Mouse (Mus musculus) liver, embryonic 15.5 days (tissue): ENCODE measurements around the gene Tmem217. TPM values are rescaled to one million over a fixed set of nuclear protein-coding genes. Genes with fewer than 3 reads are reported as not detected.

ENCODE experiments used
- ATAC-seq: fragments of 200-750 bp; cut with Nextera tagmentation; 2 replicates; pipeline ENCODE4 v1.8.0; 2017; ENCODE audit warnings: moderate number of reproducible peaks, mild to moderate bottlenecking, moderate library complexity; ENCODE audit not compliant: insufficient read depth
- H3K27ac ChIP-seq: fragments of 300-500 bp; sonication (generic); replicated peaks from 2 replicates; pipeline ENCODE4 v1.5.1; 2015; ENCODE audit warnings: mild to moderate bottlenecking, inconsistent platforms
- H3K27me3 ChIP-seq: fragments of 300-500 bp; sonication (generic); 2 replicates; pipeline ENCODE4 v1.6.1; 2015; ENCODE audit warnings: mild to moderate bottlenecking, inconsistent platforms
- H3K36me3 ChIP-seq: fragments of 300-500 bp; sonication (generic); replicated peaks from 2 replicates; pipeline ENCODE4 v1.6.1; 2015; ENCODE audit warnings: moderate library complexity, mild to moderate bottlenecking, inconsistent platforms
- H3K4me1 ChIP-seq: fragments of 300-500 bp; sonication (generic); replicated peaks from 2 replicates; pipeline ENCODE4 v1.6.1; 2015; ENCODE audit warnings: inconsistent platforms
- H3K4me2 ChIP-seq: fragments of 300-500 bp; sonication (generic); 2 replicates; pipeline ENCODE4 v1.6.1; 2015; ENCODE audit warnings: moderate library complexity, mild to moderate bottlenecking, inconsistent platforms
- H3K4me3 ChIP-seq: fragments of 300-500 bp; sonication (generic); replicated peaks from 2 replicates; pipeline ENCODE4 v1.5.1; 2015; ENCODE audit warnings: mild to moderate bottlenecking, inconsistent platforms
- H3K9ac ChIP-seq: fragments of 300-500 bp; sonication (generic); 2 replicates; pipeline ENCODE4 v1.6.1; 2015; ENCODE audit warnings: moderate library complexity, mild to moderate bottlenecking, inconsistent platforms
- H3K9me3 ChIP-seq: fragments of 300-500 bp; sonication (generic); replicated peaks from 2 replicates; pipeline ENCODE4 v1.6.1; 2016; ENCODE audit warnings: inconsistent platforms
- WGBS: fragments of 180-500 bp; shearing (Covaris S2); methylation state at CpG from one replicate; pipeline ENCODE4 v1.1.7; 2015; ENCODE audit warnings: mixed read lengths; ENCODE audit not compliant: insufficient replicate concordance; 5-methylcytosine and 5-hydroxymethylcytosine counted together
- polyA plus RNA-seq: library from polyadenylated mRNA; unstranded; fragments of >200 nt; fragmentation: Nextera tagmentation; extraction: Ambion mirVana; gene quantifications from 2 replicates; pipeline ENCODE4 v1.2.1, GENCODE M21; 2015

Gene Tmem217
- polyA plus RNA-seq, 1 experiment from 2014 or later = 0.10 TPM

DNA sequence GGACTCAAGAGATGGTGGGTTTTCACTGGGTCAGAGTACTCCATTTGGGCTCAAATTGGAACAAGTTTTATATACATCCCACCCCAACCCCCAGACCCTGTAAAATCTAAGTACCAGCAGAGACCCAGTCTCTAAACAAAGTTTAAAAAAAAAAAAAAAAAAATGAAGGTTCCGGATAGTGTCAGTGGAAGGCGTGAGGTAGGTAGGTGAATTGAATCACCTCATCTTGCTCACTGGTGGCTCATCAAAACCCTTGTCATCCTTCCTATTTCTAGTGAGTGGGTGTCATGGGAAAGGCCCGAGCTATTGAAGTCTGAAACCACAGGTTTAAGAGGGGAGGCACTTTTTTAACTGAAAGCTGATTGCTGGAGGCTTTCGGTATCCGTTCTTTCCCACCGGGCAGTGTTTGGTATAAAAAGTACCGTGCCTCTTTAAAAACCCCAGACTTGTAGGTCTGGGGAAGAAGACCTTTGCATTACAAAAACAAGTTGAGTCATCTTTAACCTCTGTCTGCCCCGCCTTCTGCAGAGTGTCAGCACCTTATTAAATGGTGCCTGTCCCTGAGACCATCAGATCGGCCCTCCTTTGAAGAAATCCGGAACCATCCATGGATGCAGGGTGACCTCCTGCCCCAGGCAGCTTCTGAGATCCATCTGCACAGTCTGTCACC lies 58.0 kb downstream of the Tmem217 start:
- H3K4me2 ChIP-seq = peak overlapping the region; percentile 73
- H3K36me3 ChIP-seq = peaks cover 53% of the 10 kb centered on the region
- ATAC-seq = no peak
- WGBS = 49% methylated on average over 10 of the region's 10 CpGs
- peak overlapping the region; percentile 99 for H3K27ac ChIP-seq
- H3K9me3 ChIP-seq = no peaks in the 10 kb centered on the region
- no peaks in the 10 kb centered on the region for H3K27me3 ChIP-seq
- H3K9ac ChIP-seq = peak overlapping the region; percentile 100
- H3K4me1 ChIP-seq = peaks cover 64% of the 10 kb centered on the region
- peak overlapping the region; percentile 99 for H3K4me3 ChIP-seq

DNA sequence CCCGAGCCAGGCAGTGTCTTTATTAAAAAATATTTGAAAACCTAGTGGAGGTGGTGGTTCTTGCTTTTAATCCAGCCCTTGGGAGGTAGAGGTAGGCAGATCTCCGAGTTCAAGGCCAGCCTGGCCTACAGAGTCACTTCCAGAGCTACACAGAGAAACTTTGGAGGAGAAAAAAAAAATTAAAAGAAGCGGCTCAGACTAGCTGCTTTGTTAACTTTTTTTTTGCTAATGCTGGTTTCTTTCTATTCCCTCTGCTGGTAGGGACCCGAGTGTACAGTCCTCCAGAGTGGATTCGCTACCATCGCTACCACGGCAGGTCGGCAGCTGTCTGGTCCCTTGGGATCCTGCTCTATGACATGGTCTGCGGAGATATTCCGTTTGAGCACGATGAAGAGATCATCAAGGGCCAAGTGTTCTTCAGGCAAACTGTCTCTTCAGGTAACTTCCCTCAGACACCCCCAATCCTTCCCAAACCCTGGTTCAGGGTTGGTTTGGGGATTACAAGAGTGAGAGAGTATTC lies 58.7 kb downstream of the Tmem217 start:
- H3K27ac ChIP-seq = peak overlapping the region; percentile 99
- WGBS = 58% methylated on average over 11 of the region's 11 CpGs
- peak overlapping the region; percentile 100 for H3K9ac ChIP-seq
- H3K4me1 ChIP-seq = peaks cover 64% of the 10 kb centered on the region
- ATAC-seq = no peak
- peak overlapping the region; percentile 99 for H3K4me3 ChIP-seq
- peaks cover 53% of the 10 kb centered on the region for H3K36me3 ChIP-seq
- H3K4me2 ChIP-seq = peak overlapping the region; percentile 73
- no peaks in the 10 kb centered on the region for H3K27me3 ChIP-seq
- H3K9me3 ChIP-seq = no peaks in the 10 kb centered on the region

DNA sequence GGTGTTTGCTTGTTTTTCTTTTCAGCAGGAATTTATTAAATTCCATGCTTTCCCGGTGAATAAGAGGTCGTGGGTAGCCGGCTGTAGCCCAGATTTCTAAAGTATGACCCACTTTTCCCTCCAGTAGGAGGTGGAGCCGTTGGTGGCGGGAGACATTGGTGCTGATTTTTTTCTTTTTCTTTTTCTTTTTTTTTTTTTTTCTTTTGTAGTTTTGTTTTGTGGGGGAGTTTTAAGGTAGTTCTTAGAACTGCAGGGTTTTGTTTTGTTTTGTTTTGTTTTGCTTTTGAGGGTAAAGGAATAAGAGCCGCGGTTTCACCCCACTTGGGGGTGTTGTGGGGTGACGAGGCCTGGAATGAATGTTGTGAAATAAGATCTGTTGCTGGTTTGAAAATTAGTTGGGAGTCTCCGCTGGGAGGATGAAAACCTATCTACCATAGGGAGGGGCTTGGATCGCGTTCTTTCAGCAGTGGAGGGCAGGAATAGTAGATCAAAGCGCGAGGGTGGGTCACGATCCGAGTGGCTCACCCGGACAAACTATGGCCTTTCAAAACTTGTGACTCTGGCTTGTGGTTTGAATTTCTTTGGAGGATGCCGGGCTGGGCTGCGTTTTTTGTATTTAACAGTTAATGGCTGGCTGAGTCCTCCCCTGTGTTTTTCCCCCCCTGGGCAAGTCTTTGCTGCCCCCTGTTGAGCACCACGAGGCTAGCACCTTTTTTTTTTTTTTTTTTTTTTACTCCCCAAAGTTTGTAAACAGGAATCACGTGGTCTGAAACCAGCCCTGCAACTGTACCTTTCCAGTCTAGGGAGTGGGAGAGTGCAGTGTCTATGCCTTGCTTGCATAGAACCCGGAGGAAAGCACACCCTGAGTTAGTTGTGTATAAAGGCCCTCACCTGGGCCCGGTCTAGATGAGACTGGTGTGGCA lies 59.7 kb downstream of the Tmem217 start:
- 2% methylated on average over 22 of the region's 22 CpGs for WGBS
- no peaks in the 10 kb centered on the region for H3K9me3 ChIP-seq

DNA sequence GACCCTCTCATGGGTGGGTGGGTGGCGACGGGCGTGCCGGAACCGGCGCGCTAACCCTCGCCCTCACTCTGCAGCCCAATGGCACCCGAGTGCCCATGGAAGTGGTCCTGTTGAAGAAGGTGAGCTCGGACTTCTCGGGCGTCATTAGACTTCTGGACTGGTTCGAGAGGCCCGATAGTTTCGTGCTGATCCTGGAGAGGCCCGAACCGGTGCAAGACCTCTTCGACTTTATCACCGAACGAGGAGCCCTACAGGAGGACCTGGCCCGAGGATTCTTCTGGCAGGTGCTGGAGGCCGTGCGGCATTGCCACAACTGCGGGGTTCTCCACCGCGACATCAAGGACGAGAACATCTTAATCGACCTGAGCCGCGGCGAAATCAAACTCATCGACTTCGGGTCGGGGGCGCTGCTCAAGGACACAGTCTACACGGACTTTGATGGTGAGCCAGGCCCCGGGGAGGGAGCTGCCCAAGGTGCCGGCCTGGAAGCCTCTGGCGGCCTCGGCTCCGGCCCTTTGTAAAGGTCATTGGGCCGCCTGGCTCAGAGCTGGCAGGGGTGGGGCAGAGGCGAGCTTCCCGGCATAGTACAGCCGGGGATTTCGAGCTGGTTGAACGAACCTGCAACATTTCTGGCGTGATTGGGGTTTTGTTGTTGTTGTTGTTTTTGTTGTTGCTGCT lies 60.5 kb downstream of the Tmem217 start:
- no peak for ATAC-seq
- peak overlapping the region; percentile 99 for H3K27ac ChIP-seq
- H3K4me1 ChIP-seq = peaks cover 61% of the 10 kb centered on the region
- peak overlapping the region; percentile 73 for H3K4me2 ChIP-seq
- under 1% methylated on average over 48 of the region's 48 CpGs for WGBS
- H3K9ac ChIP-seq = peak overlapping the region; percentile 100
- H3K4me3 ChIP-seq = peak overlapping the region; percentile 99
- H3K9me3 ChIP-seq = no peaks in the 10 kb centered on the region
- 0 out of 2 replicates have a peak, but pooled peaks cover 4% of the 10 kb centered on the region for H3K27me3 ChIP-seq
- H3K36me3 ChIP-seq = peaks cover 51% of the 10 kb centered on the region

More for the DNA sequence above, 59.7 kb downstream of the Tmem217 start:
- Histone ChIP-seq H3K4me2 (peak overlapping the region; percentile 73), H3K9ac (peak overlapping the region; percentile 100), H3K4me3 (peak overlapping the region; percentile 99), H3K4me1 (peaks cover 61% of the 10 kb centered on the region), H3K27me3 (no peaks in the 10 kb centered on the region), H3K36me3 (peaks cover 53% of the 10 kb centered on the region), H3K27ac (peak overlapping the region; percentile 99)
- ATAC-seq = no peak

DNA sequence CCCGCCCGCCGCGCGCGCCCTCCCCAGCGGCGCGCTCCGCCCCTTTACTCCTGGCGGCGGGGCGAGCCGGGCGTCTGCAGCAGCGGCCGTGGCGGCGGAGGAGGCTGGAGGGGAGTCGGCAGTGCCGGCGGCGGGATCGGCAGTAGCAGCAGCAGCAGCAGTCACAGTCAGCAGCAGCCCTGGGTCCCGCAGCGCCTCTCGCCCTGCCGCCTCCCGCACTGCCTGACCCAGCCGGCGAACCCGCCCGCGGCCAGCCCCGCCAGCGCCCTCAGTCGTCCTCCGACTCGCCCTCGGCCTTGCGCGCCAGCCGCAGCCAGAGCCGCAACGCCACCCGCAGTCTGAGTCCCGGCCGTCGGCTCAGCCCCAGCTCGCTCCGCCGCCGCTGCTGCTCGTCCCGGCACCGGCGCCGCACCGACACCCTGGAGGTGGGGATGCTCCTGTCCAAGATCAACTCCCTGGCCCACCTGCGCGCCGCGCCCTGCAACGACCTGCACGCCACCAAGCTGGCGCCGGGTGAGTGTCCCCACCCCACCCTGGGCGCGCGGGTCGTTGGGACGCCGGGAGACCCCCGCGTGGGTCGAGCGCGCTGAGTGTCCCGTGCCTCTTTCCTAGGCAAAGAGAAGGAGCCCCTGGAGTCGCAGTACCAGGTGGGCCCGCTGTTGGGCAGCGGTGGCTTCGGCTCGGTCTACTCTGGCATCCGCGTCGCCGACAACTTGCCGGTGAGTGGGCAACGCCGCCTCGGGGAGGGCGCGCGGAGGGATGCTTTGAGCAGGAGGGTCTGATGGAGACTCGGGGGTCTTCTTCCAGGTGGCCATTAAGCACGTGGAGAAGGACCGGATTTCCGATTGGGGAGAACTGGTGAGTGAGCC lies 61.2 kb downstream of the Tmem217 start, which contains the start of gene Pim1:
Gene Pim1 (plus strand): TSS at position 41 of the 869 bp plus-strand sequence.
- WGBS = under 1% methylated on average over 84 of the region's 99 CpGs
- peaks cover 61% of the 10 kb centered on the region for H3K4me1 ChIP-seq
- peak; percentile 57 for ATAC-seq

GRCm38 (mm10) chr17:29489971-29490712 lies 62.0 kb downstream of the Tmem217 start:
- Histone ChIP-seq H3K4me2 (peak overlapping the region; percentile 91), H3K9ac (peak overlapping the region; percentile 89), H3K4me3 (peak overlapping the region; percentile 99), H3K36me3 (peaks cover 37% of the 10 kb centered on the region), H3K4me1 (peaks cover 64% of the 10 kb centered on the region), H3K27me3 (0 out of 2 replicates have a peak, but pooled peaks cover 4% of the 10 kb centered on the region), H3K9me3 (no peaks in the 10 kb centered on the region), H3K27ac (peak overlapping the region; percentile 99)
- peak; percentile 79 for ATAC-seq
- WGBS = 1% methylated on average over 60 of the region's 68 CpGs

More for the DNA sequence above, 61.2 kb downstream of the Tmem217 start, which contains the start of gene Pim1:
- H3K9me3 ChIP-seq = no peaks in the 10 kb centered on the region
- H3K4me3 ChIP-seq = peak within 1 kb of the TSS; percentile 99
- peak within 1 kb of the TSS; percentile 100 for H3K9ac ChIP-seq
- 0 out of 2 replicates have a peak, but pooled peaks cover 4% of the 10 kb centered on the region for H3K27me3 ChIP-seq
- H3K27ac ChIP-seq = peak within 1 kb of the TSS; percentile 99
- H3K4me2 ChIP-seq = peak within 1 kb of the TSS; percentile 91
- H3K36me3 ChIP-seq = peaks cover 43% of the 10 kb centered on the region

DNA sequence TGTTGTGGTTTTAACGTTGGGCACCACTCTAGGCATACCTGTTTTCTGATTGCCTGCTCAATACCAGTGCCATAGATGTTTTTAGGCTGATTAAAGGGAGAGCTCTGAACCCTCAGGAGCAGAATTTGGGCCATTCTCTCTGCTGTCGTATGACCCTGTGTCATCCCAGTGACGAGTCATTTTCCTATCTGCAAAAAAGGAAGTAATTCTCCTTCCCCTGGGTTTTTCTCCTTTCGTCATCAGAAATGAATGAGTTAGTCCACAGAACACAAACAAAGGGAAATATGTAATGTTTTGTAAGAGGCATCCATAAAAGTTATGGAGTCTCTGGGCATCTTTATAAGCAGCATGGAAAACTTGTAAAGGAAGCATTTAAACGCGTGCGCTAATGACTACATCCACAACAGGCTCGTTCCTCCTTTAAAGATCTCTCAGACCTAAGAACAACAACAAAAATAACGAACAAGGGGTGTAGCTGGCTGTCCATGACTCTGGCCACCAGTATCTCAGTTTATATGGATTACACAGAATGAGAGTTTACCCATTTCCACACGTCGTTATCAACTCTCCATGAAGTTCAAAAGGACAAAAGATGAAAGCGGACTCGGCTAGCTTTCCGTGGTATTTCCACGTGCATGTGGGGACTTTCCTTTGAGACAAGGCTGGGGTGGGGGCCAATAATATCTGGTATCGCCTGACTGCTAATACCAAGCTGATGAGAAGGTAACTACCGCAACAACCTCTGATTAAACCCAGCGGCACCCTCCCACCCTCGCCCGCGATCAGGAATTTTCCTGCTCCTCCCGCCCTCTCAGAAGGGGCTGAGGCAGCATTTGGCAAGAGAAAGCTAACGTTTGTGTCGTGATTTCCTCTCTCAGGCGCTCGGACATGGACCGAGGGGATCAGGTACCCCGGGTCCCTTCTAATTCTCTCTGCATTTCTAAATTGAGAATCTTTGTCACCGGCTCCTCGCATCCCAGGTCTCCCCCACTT lies 62.9 kb downstream of the Tmem217 start:
- 2% methylated on average over 30 of the region's 30 CpGs for WGBS
- Histone ChIP-seq H3K27ac (peak overlapping the region; percentile 95), H3K36me3 (peaks cover 29% of the 10 kb centered on the region), H3K9me3 (no peaks in the 10 kb centered on the region), H3K4me3 (peak overlapping the region; percentile 80), H3K27me3 (0 out of 2 replicates have a peak, but pooled peaks cover 4% of the 10 kb centered on the region), H3K4me2 (peak overlapping the region; percentile 91), H3K9ac (peak overlapping the region; percentile 89), H3K4me1 (peaks cover 61% of the 10 kb centered on the region)
- no peak for ATAC-seq

DNA sequence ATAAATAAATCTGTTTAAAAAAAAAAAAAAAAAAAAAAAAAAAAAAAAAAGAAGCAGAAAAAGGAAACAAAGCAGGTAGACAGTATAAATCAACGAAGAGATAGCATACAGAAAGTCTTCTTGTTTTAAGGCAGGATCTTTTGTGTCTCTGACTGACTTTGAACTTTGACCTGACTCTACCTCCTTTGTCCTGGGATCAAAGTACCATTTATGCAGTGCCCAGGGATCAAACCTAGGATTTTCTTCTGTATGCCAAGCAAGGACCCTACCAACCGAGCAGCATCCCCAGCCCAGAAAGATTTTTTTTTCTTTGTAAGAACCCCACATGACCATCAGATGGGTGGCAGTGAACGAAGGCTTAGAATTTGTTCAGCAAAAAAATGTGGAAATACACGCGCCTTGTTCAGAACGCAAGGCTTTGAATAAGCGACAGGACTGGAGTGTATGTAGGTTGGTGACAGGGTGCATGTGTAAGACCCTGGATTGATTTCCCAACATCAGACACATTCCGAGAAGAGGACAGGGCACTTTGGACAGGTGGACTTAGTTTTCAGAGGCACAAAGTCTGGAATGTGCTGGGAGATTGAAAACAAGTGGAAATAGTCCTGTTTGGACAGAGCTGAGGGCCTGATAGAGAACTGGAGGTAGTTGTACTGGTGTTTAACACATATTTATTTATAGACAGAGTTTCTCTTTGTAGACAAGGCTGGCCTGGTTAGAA lies 63.8 kb downstream of the Tmem217 start:
- Histone ChIP-seq H3K4me1 (peaks cover 55% of the 10 kb centered on the region), H3K9me3 (no peaks in the 10 kb centered on the region), H3K36me3 (peaks cover 20% of the 10 kb centered on the region), H3K27ac (peak overlapping the region; percentile 95), H3K27me3 (0 out of 2 replicates have a peak, but pooled peaks cover 4% of the 10 kb centered on the region), H3K4me3 (peak overlapping the region; percentile 80), H3K4me2 (peak overlapping the region; percentile 91), H3K9ac (peak overlapping the region; percentile 89)
- ATAC-seq = no peak
- WGBS = 72% methylated on average over 8 of the region's 8 CpGs
